Mouse (Mus musculus): ENCODE data around the gene Syne4. TPM values are rescaled to one million over a fixed set of nuclear protein-coding genes. Genes with fewer than 3 reads are reported as not detected.

Syne4 gene
- total and polyA plus RNA-seq, 3 experiments, result 0.26 to 5.3 (median 0.50) TPM

GRCm38 (mm10) chr7:30274383-30274782 is 40.2 kb upstream of the Syne4 start:
- no peak for DNase-seq
- Histone ChIP-seq H3K36me3 (ENCODE audit: control insufficient read depth, insufficient read depth, low read length) (no peaks in the 10 kb centered on the region), H3K79me2 (replicated peaks; ENCODE audit: control insufficient read depth, insufficient read depth, low read length) (no peaks in the 10 kb centered on the region), H3K4me3 (no peak overlapping the region), H3K9ac (ENCODE audit: low read depth, low read length) (no peak overlapping the region), H3K27me3 (ENCODE audit: control insufficient read depth, insufficient read depth, low read length) (no peaks in the 10 kb centered on the region), H3K4me1 (ENCODE audit: control insufficient read depth, insufficient read depth, low read length) (no peaks in the 10 kb centered on the region), H3K27ac (no peak overlapping the region)
- intact Hi-C loops (cut with DNase I), result no loop called here
- TF ChIP-seq CTCF (IDR thresholded peaks at IDR 0.05) (no peak), POLR2A (IDR thresholded peaks at IDR 0.05; ENCODE audit: insufficient read depth, low read depth, low read length) (no peak), EP300 (IDR thresholded peaks at IDR 0.05; ENCODE audit: insufficient read depth, low read depth, low read length) (no peak)
- 84% methylated on average over 6 of the region's 6 CpGs for WGBS

DNA sequence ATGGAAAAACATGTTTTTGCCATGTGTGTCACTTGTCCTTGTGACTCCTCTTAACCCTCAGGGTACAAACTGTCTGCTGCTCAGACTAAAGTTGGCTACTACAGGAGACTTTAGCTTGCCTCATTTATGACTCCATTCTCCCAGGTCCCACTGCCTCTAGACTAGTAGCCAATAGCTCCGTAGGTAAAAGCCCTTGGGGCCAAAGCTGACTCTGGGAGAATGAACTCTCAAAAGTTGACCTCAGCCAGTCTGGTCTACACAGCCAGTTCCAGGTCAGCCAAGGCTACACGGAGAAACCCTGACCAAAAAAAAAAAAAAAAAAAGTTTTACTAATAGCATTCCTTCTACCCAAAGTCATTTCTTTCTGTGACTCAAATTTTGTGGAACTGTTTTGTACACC is 35.7 kb upstream of the Syne4 start:
- no peak overlapping the region for H3K9ac ChIP-seq (ENCODE audit: low read depth, low read length)
- no peaks in the 10 kb centered on the region for H3K79me2 ChIP-seq (replicated peaks; ENCODE audit: control insufficient read depth, insufficient read depth, low read length)
- 33% methylated on average over 2 of the region's 2 CpGs for WGBS
- H3K4me3 ChIP-seq, result no peak overlapping the region
- H3K27ac ChIP-seq, result no peak overlapping the region
- H3K36me3 ChIP-seq (ENCODE audit: control insufficient read depth, insufficient read depth, low read length), result no peaks in the 10 kb centered on the region
- no peak for DNase-seq
- H3K4me1 ChIP-seq (ENCODE audit: control insufficient read depth, insufficient read depth, low read length), result no peaks in the 10 kb centered on the region; the same call in 1 of the 2 replicates
- no peaks in the 10 kb centered on the region for H3K27me3 ChIP-seq (ENCODE audit: control insufficient read depth, insufficient read depth, low read length)
- intact Hi-C loops (cut with DNase I), result no loop called here
- no peak for TF ChIP-seq EP300 (IDR thresholded peaks at IDR 0.05; ENCODE audit: insufficient read depth, low read depth, low read length)
- TF ChIP-seq CTCF (IDR thresholded peaks at IDR 0.05), result no peak
- TF ChIP-seq POLR2A (IDR thresholded peaks at IDR 0.05; ENCODE audit: insufficient read depth, low read depth, low read length), result no peak

- H3K4me1 ChIP-seq (ENCODE audit: control insufficient read depth, insufficient read depth, low read length), result no peaks in the 10 kb centered on the region; the same call in 1 of the 2 replicates
- H3K27me3 ChIP-seq (ENCODE audit: control insufficient read depth, insufficient read depth, low read length), result no peaks in the 10 kb centered on the region
- WGBS, result 0% methylated on average over 6 of the region's 6 CpGs
- H3K27ac ChIP-seq, result no peak overlapping the region; the same call in 1 of the 2 replicates
- TF ChIP-seq CTCF (IDR thresholded peaks at IDR 0.05) (no peak), POLR2A (IDR thresholded peaks at IDR 0.05; ENCODE audit: insufficient read depth, low read depth, low read length) (no peak), EP300 (IDR thresholded peaks at IDR 0.05; ENCODE audit: insufficient read depth, low read depth, low read length) (no peak)
- H3K79me2 ChIP-seq (replicated peaks; ENCODE audit: control insufficient read depth, insufficient read depth, low read length), result no peaks in the 10 kb centered on the region
- intact Hi-C loops (cut with DNase I), result no loop called here
- no peak overlapping the region for H3K9ac ChIP-seq (ENCODE audit: low read depth, low read length)
- no peaks in the 10 kb centered on the region for H3K36me3 ChIP-seq (ENCODE audit: control insufficient read depth, insufficient read depth, low read length)
- DNase-seq, result no peak
- H3K4me3 ChIP-seq, result peak overlapping the region; percentile 90
Measured at GRCm38 (mm10) chr7:30279536-30279935, 35.1 kb upstream of the Syne4 start.

DNA sequence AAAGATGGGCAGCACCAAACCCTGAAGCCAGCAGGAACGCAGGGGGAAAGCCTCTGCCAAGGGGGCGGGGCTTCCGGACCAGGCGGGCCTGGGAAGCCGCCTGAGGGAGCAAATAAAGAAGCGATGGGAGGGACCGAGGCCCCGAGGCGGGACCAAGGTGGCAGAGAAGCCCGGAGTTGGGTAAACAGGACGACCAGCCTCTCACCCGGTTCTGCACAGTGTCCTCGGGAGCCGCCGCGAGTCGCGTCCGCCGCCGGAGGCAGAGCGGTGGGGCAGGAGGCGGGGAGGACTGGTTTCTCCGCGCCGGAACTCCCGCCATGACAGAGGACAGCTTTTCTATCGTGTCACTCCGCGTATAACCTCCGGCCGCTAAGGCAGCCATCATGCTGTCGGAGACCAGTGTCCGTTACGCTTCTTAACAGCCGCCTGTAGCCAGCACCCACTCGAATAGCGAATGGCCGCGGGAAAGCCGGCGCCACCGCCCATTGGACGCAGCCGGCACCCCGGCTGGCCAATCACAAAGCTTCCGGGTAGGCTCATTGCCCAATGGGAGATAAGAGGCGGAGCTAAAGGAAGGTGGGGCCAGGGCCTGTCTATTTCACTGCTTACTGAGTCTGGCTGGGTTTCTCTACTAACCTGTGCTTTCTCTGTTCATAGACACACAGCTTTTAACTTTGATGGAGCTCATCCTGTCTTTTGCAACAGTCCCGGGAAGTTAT is 34.5 kb upstream of the Syne4 start, which contains the start of the genes Thap8 and Wdr62:
TSS of gene Thap8 (plus strand) at position 144 of the 719 bp plus-strand sequence.
TSS of gene Wdr62 (minus strand) at position 469 of the 719 bp plus-strand sequence.
- under 1% methylated on average over 48 of the region's 49 CpGs for WGBS
- Histone ChIP-seq H3K9ac (ENCODE audit: low read depth, low read length) (peak within 1 kb of the TSS; percentile 36), H3K79me2 (replicated peaks; ENCODE audit: control insufficient read depth, insufficient read depth, low read length) (no peaks in the 10 kb centered on the region), H3K4me1 (ENCODE audit: control insufficient read depth, insufficient read depth, low read length) (no peaks in the 10 kb centered on the region; the same call in 1 of the 2 replicates), H3K4me3 (peak within 1 kb of the TSS; percentile 90), H3K27me3 (ENCODE audit: control insufficient read depth, insufficient read depth, low read length) (no peaks in the 10 kb centered on the region), H3K36me3 (ENCODE audit: control insufficient read depth, insufficient read depth, low read length) (no peaks in the 10 kb centered on the region), H3K27ac (peak within 1 kb of the TSS; percentile 91)
- TF ChIP-seq CTCF (IDR thresholded peaks at IDR 0.05), result 0 out of 2 replicates have a peak, but pooled peaks have one; percentile 2
- no peak for TF ChIP-seq EP300 (IDR thresholded peaks at IDR 0.05; ENCODE audit: insufficient read depth, low read depth, low read length)
- peak; percentile 67; the same call in 1 of the 2 replicates for TF ChIP-seq POLR2A (IDR thresholded peaks at IDR 0.05; ENCODE audit: insufficient read depth, low read depth, low read length)
- intact Hi-C loops (cut with DNase I), result loop anchor here (1.0 kb wide), 1 partner anchor 49 kb away; the partner anchor contains the start of gene Polr2i
- peak; percentile 91 to 93 for DNase-seq

DNA sequence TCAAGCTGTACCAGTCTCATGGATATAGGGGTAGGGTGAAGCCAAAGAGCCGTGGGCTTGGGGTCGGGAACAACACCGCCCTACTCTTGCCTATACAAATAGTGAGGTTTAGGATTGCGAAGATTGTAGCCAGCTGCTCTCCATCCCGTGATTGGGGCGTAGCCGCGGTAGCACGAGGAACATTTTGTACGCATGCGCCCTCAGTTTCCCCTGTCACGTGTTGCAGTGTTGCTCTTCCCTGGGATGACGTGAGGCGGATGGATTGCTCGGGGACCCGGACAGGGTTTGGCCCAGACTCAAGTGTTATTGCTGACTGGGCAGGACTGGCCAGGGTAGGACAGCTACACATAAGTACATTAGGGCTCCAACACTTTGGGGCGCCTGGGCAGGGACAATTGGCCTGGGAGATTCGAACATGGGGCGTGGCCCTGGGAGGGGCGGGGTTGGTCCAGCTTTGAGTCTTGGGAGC is 33.9 kb upstream of the Syne4 start:
- intact Hi-C loops (cut with DNase I), result loop anchor here (1.0 kb wide), 1 partner anchor 49 kb away; the partner anchor contains the start of gene Polr2i
- Histone ChIP-seq H3K4me1 (ENCODE audit: control insufficient read depth, insufficient read depth, low read length) (no peaks in the 10 kb centered on the region; the same call in 1 of the 2 replicates), H3K9ac (ENCODE audit: low read depth, low read length) (peak overlapping the region; percentile 36), H3K27ac (peak overlapping the region; percentile 91), H3K79me2 (replicated peaks; ENCODE audit: control insufficient read depth, insufficient read depth, low read length) (no peaks in the 10 kb centered on the region), H3K27me3 (ENCODE audit: control insufficient read depth, insufficient read depth, low read length) (no peaks in the 10 kb centered on the region), H3K4me3 (peak overlapping the region; percentile 90), H3K36me3 (ENCODE audit: control insufficient read depth, insufficient read depth, low read length) (no peaks in the 10 kb centered on the region)
- no peak; the same call in 1 of the 2 replicates for TF ChIP-seq EP300 (IDR thresholded peaks at IDR 0.05; ENCODE audit: insufficient read depth, low read depth, low read length)
- TF ChIP-seq CTCF (IDR thresholded peaks at IDR 0.05), result no peak
- peak; percentile 64 for TF ChIP-seq POLR2A (IDR thresholded peaks at IDR 0.05; ENCODE audit: insufficient read depth, low read depth, low read length)
- WGBS, result under 1% methylated on average over 20 of the region's 20 CpGs
- peak; percentile 88 to 91 for DNase-seq

DNA sequence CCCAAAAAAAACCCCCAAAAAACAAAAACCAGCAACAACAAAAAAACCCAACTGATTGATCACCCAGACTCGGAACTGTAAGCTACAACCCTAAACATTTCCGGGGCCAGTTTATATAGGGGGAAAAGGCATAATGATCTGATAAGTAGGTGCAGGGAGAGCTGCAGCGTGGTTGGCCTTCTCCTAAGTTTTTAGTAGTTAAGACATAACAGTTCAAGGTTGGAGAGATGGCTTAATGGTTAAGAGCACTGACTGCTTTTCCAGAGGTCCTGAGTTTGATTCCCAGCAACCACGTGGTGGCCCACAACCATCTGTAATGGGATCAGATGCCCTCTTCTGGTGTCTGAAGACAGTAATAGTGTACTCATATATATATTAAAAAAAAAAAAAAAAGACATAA is 33.1 kb upstream of the Syne4 start:
- Histone ChIP-seq H3K27me3 (ENCODE audit: control insufficient read depth, insufficient read depth, low read length) (no peaks in the 10 kb centered on the region), H3K4me3 (no peak overlapping the region), H3K4me1 (ENCODE audit: control insufficient read depth, insufficient read depth, low read length) (no peaks in the 10 kb centered on the region; the same call in 1 of the 2 replicates), H3K9ac (ENCODE audit: low read depth, low read length) (no peak overlapping the region), H3K36me3 (ENCODE audit: control insufficient read depth, insufficient read depth, low read length) (no peaks in the 10 kb centered on the region), H3K79me2 (replicated peaks; ENCODE audit: control insufficient read depth, insufficient read depth, low read length) (no peaks in the 10 kb centered on the region), H3K27ac (no peak overlapping the region)
- intact Hi-C loops (cut with DNase I), result no loop called here
- 80% methylated on average over 4 of the region's 4 CpGs for WGBS
- DNase-seq, result no peak
- TF ChIP-seq POLR2A (IDR thresholded peaks at IDR 0.05; ENCODE audit: insufficient read depth, low read depth, low read length) (no peak), CTCF (IDR thresholded peaks at IDR 0.05) (no peak), EP300 (IDR thresholded peaks at IDR 0.05; ENCODE audit: insufficient read depth, low read depth, low read length) (no peak)
